Mouse (Mus musculus) B cell, adult 2 months (primary cell): ENCODE measurements around the gene Crtc1.
A peak's percentile ranks its signal among the peaks of the same experiment; 100 is the strongest.

Experiments
- DNase-seq, 2 experiments: peaks; one replicate each; pipeline ENCODE4 v3.0.0; 2022

Crtc1 gene

GRCm38 (mm10) chr8:70419879-70420643 lies 19.3 kb downstream of the Crtc1 start:
- DNase-seq, result no peak

GRCm38 (mm10) chr8:70418954-70419353 lies 20.4 kb downstream of the Crtc1 start:
- no peak for DNase-seq

- DNase-seq, result no peak
These were observed 21.5 kb downstream of the Crtc1 start for GRCm38 (mm10) chr8:70417914-70418313.

- no peak for DNase-seq
These were observed 22.4 kb downstream of the Crtc1 start for GRCm38 (mm10) chr8:70416941-70417340.

GRCm38 (mm10) chr8:70415540-70416451 lies 23.6 kb downstream of the Crtc1 start:
- peak; percentile 45 for DNase-seq

- DNase-seq, result no peak
These were observed 25.0 kb downstream of the Crtc1 start for GRCm38 (mm10) chr8:70414310-70414946.

- no peak for DNase-seq
These were observed 29.1 kb downstream of the Crtc1 start for GRCm38 (mm10) chr8:70410281-70410680.

- no peak for DNase-seq
These were observed 29.9 kb downstream of the Crtc1 start for GRCm38 (mm10) chr8:70409455-70409871.

GRCm38 (mm10) chr8:70409019-70409418 lies 30.4 kb downstream of the Crtc1 start:
- DNase-seq, result no peak

GRCm38 (mm10) chr8:70408301-70408700 lies 31.1 kb downstream of the Crtc1 start:
- DNase-seq, result no peak

GRCm38 (mm10) chr8:70406427-70407069 lies 32.8 kb downstream of the Crtc1 start:
- no peak for DNase-seq

GRCm38 (mm10) chr8:70405189-70405588 lies 34.2 kb downstream of the Crtc1 start:
- DNase-seq, result no peak

GRCm38 (mm10) chr8:70404212-70404611 lies 35.2 kb downstream of the Crtc1 start:
- DNase-seq, result no peak

- no peak for DNase-seq
These were observed 41.5 kb downstream of the Crtc1 start for GRCm38 (mm10) chr8:70397611-70398563.

GRCm38 (mm10) chr8:70396184-70396583 lies 43.2 kb downstream of the Crtc1 start:
- DNase-seq, result no peak

- DNase-seq, result no peak
These were observed 43.7 kb downstream of the Crtc1 start for GRCm38 (mm10) chr8:70395649-70396048.

GRCm38 (mm10) chr8:70394269-70394998 lies 44.9 kb downstream of the Crtc1 start:
- DNase-seq, result no peak

- no peak for DNase-seq
These were observed 46.3 kb downstream of the Crtc1 start for GRCm38 (mm10) chr8:70393087-70393486.

GRCm38 (mm10) chr8:70389678-70390077 lies 49.7 kb downstream of the Crtc1 start:
- DNase-seq, result no peak

- peak; percentile 72 to 79 for DNase-seq
These were observed 56.1 kb downstream of the Crtc1 start for GRCm38 (mm10) chr8:70383287-70383686.

- DNase-seq, result no peak
These were observed 59.3 kb downstream of the Crtc1 start for GRCm38 (mm10) chr8:70380069-70380468.
